Comparison of ENCODE assay signal across 11 mouse cellular contexts in the genomic region with DNA sequence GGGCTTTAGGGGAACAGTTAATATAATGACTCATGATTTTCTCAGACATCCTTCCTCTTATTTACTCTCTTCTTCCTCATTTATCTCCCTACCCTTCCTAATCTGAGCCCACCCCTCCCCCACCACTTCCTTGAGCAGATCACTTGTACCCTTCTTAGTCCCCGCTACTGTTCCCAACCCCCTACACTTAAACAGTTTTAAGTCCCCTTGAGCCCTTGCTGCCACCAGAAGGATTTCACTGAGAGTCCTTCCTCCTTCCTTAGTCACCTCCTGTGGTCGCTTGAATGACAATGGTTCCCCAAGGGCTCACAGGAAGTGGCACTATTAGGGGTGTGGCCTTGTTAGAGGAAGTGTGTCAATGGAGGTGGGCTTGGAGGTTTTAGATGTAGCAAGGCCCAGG. TPM values are rescaled to one million over a fixed set of nuclear protein-coding genes. Genes with fewer than 3 reads are reported as not detected.
DNase-seq lines count a peak whose midpoint lies in the region; ATAC-seq and TF ChIP-seq lines count a peak whose summit lies in the region.
"Had no signal": no experiment of that assay in that cellular context is flagged by ENCODE, and none has a peak within 500 bp of the region (broad histone marks: within the 10 kb centered on the region; RNA-seq: fewer than 3 reads in every experiment).

No protein-coding gene starts in this region.

- TF ChIP-seq RAD21 in MEL (IDR thresholded peaks at IDR 0.05; ENCODE audit: low read depth, low read length) = no peak

- no peak overlapping the region for H3K9ac ChIP-seq in MEL (ENCODE audit: control insufficient read depth, low read depth, low read length, poor library complexity, severe bottlenecking)
- no peak overlapping the region for H3K9ac ChIP-seq in midbrain, embryonic 16.5 days (ENCODE audit: low read depth, low read length)
- no peak overlapping the region for H3K9ac ChIP-seq in forebrain, embryonic 16.5 days (replicated peaks; ENCODE audit: low read depth, low read length)

- TF ChIP-seq EP300 in MEL (IDR thresholded peaks at IDR 0.05; ENCODE audit: low read depth in 1 of 2, low read length in 2 of 2) = no peak

- H3K27me3 ChIP-seq in MEL (ENCODE audit: control insufficient read depth in 1 of 2, insufficient read depth in 2 of 2, low read length in 2 of 2) = no peaks in the 10 kb centered on the region
- no peaks in the 10 kb centered on the region for H3K27me3 ChIP-seq in midbrain, embryonic 16.5 days (ENCODE audit: control insufficient read depth, insufficient read depth, low read depth, low read length)
- no peaks in the 10 kb centered on the region for H3K27me3 ChIP-seq in forebrain, embryonic 16.5 days (replicated peaks; ENCODE audit: control insufficient read depth, insufficient read depth, low read length)

- TF ChIP-seq POLR2A in MEL (IDR thresholded peaks at IDR 0.05; ENCODE audit: control insufficient read depth in 1 of 2, insufficient read depth in 1 of 2, low read depth in 1 of 2, low read length in 2 of 2, poor library complexity in 1 of 2) = no peak

- H3K4me2 ChIP-seq in midbrain, embryonic 16.5 days (ENCODE audit: low read length) = no peak overlapping the region
- H3K4me2 ChIP-seq in forebrain, embryonic 16.5 days (ENCODE audit: low read length) = no peak overlapping the region

- no peak overlapping the region for H3K27ac ChIP-seq in MEL (ENCODE audit: control insufficient read depth, low read depth, low read length)
- no peak overlapping the region for H3K27ac ChIP-seq in midbrain, embryonic 16.5 days (ENCODE audit: low read length)
- no peak overlapping the region for H3K27ac ChIP-seq in forebrain, embryonic 16.5 days (ENCODE audit: low read length)
- H3K27ac ChIP-seq: midbrain, embryonic 10.5 days had no signal

- H3K9me3 ChIP-seq in MEL (replicated peaks; ENCODE audit: insufficient read depth, low read length) = no peaks in the 10 kb centered on the region
- H3K9me3 ChIP-seq in midbrain, embryonic 16.5 days (replicated peaks; ENCODE audit: control insufficient read depth, low read length, poor library complexity, severe bottlenecking) = no peaks in the 10 kb centered on the region
- H3K9me3 ChIP-seq in forebrain, embryonic 16.5 days (ENCODE audit: control insufficient read depth, low read length) = no peaks in the 10 kb centered on the region
- H3K9me3 ChIP-seq: midbrain, embryonic 10.5 days had no signal

- TF ChIP-seq CTCF in MEL (IDR thresholded peaks at IDR 0.05 in 2 of 3, conservative IDR thresholded peaks at IDR 0.05 in 1 of 3; ENCODE audit: control insufficient read depth in 1 of 3, insufficient read depth in 1 of 3, low read depth in 2 of 3, low read length in 3 of 3, poor library complexity in 1 of 3, severe bottlenecking in 1 of 3) = no peak

- ATAC-seq in neutrophil, adult 5-6 weeks (ENCODE audit: extremely low read depth, insufficient number of reproducible peaks, low FRiP score, poor library complexity, severe bottlenecking) = peak; percentile 85
- no peak for ATAC-seq in midbrain, embryonic 16.5 days
- no peak for ATAC-seq in forebrain, embryonic 16.5 days
- ATAC-seq: intestine, postnatal 0 days had no signal

- H3K4me1 ChIP-seq in MEL (ENCODE audit: control insufficient read depth in 1 of 2, insufficient read depth in 2 of 2, low read length in 2 of 2) = no peaks in the 10 kb centered on the region
- peaks cover 8% of the 10 kb centered on the region; the same call in 1 of the 2 replicates for H3K4me1 ChIP-seq in midbrain, embryonic 16.5 days (ENCODE audit: control insufficient read depth, insufficient read depth, low read length)
- no peaks in the 10 kb centered on the region for H3K4me1 ChIP-seq in forebrain, embryonic 16.5 days (replicated peaks; ENCODE audit: control insufficient read depth, insufficient read depth, low read length)
- H3K4me1 ChIP-seq: midbrain, embryonic 10.5 days had no signal

- WGBS in midbrain, embryonic 16.5 days = 75% methylated on average over 2 of the region's 2 CpGs
- 87% methylated on average over 2 of the region's 2 CpGs for WGBS in forebrain, embryonic 16.5 days

- no peak overlapping the region for H3K4me3 ChIP-seq in MEL (ENCODE audit: control insufficient read depth in 1 of 2, insufficient read depth in 1 of 2, low read depth in 2 of 2, low read length in 2 of 2)
- no peak overlapping the region for H3K4me3 ChIP-seq in midbrain, embryonic 16.5 days (ENCODE audit: low read depth, low read length)
- no peak overlapping the region for H3K4me3 ChIP-seq in forebrain, embryonic 16.5 days (replicated peaks; ENCODE audit: low read length)
- H3K4me3 ChIP-seq: midbrain, embryonic 10.5 days had no signal

- H3K79me2 ChIP-seq in MEL (ENCODE audit: control insufficient read depth, insufficient read depth, low read length, poor library complexity) = no peaks in the 10 kb centered on the region

- peak; percentile 22 for DNase-seq in layer of hippocampus, adult 9-11 months
- DNase-seq in layer of hippocampus, adult 9-10 months (ENCODE audit: low spot score) = no peak
- DNase-seq in MEL (ENCODE audit: low read depth, low spot score) = peak; percentile 30
- DNase-seq in induced T-regulatory cell, adult 2 months (ENCODE audit: low read depth) = peak; percentile 10
- DNase-seq: cerebellum, adult 8-10 months; retina, postnatal 1 day had no signal

- no peaks in the 10 kb centered on the region for H3K36me3 ChIP-seq in MEL (ENCODE audit: control insufficient read depth in 1 of 2, insufficient read depth in 2 of 2, low read length in 2 of 2)
- no peaks in the 10 kb centered on the region for H3K36me3 ChIP-seq in midbrain, embryonic 16.5 days (ENCODE audit: control insufficient read depth, insufficient read depth, low read length)
- no peaks in the 10 kb centered on the region for H3K36me3 ChIP-seq in forebrain, embryonic 16.5 days (ENCODE audit: control insufficient read depth, insufficient read depth)
- H3K36me3 ChIP-seq: midbrain, embryonic 10.5 days had no signal

TF ChIP-seq in MEL, 35 proteins besides CTCF, POLR2A, EP300 and RAD21:
- no peak for TF ChIP-seq USF1 (IDR thresholded peaks at IDR 0.05; ENCODE audit: low read depth, low read length)
- no peak for TF ChIP-seq MYB (IDR thresholded peaks at IDR 0.05; ENCODE audit: low read depth, low read length)

RNA-seq across cellular contexts. Expression of gene Gramd1b, which starts 50.7 kb away (rescaled TPM):
- not detected in 2 replicates for total RNA-seq in MEL (2012; rRNA removed)
- not detected for polyA plus RNA-seq in MEL (2012; ENCODE audit: insufficient read depth in 1 of 2, insufficient read length in 2 of 2, low read depth in 1 of 2, low replicate concordance in 2 of 2, missing spikeins in 1 of 2)
- 21.4 and 22.2 TPM in 2 replicates for total RNA-seq in neutrophil, adult 5-6 weeks (2017)
- polyA plus RNA-seq in midbrain, embryonic 16.5 days (2015; fragmentation: Nextera tagmentation; extraction: Ambion mirVana) = 16.7 and 20.3 TPM in 2 replicates
- 18.6 and 19.5 TPM in 2 replicates for polyA plus RNA-seq in forebrain, embryonic 16.5 days (2015; fragmentation: Nextera tagmentation; extraction: Ambion mirVana)

Comparison
In these comparisons a context has a peak if more than half of its experiments do, and no peak if none do; other contexts are left out.
1. RNA of gene Gramd1b, which starts 50.7 kb away (polyA plus RNA-seq): 16.7 to 20.3 TPM in midbrain, embryonic 16.5 days and 18.6 to 19.5 TPM in forebrain, embryonic 16.5 days; not detected in MEL; every median in the first group is over 10 times any median in the second.